Mouse (Mus musculus) intestine, embryonic 14.5 days (tissue): Measurements from ENCODE around the gene Tmem72. TPM values are rescaled to one million over a fixed set of nuclear protein-coding genes. Genes with fewer than 3 reads are reported as not detected.
A peak's percentile ranks its signal among the peaks of the same experiment; 100 is the strongest.

Source experiments
- ATAC-seq: fragments of 200-750 bp; cut with Nextera tagmentation; replicated peaks from 2 replicates; pipeline ENCODE4 v1.8.0; 2017; ENCODE audit warnings: low read depth, moderate number of reproducible peaks, moderate TSS enrichment, moderate library complexity; ENCODE audit not compliant: low FRiP score, low TSS enrichment
- DNase-seq: peaks from one replicate; pipeline ENCODE4 v3.0.0-alpha.2; 2018; ENCODE audit warnings: low spot score
- H3K27ac ChIP-seq: fragments of 300-500 bp; sonication (generic); 2 replicates; pipeline ENCODE4 v1.5.1; 2014; ENCODE audit warnings: low read depth, mild to moderate bottlenecking, control low read depth
- H3K27me3 ChIP-seq: fragments of 300-500 bp; sonication (generic); replicated peaks from 2 replicates; pipeline ENCODE4 v1.6.1; 2014; ENCODE audit warnings: low read length, control low read depth; ENCODE audit not compliant: control insufficient read depth, insufficient read depth
- H3K36me3 ChIP-seq: fragments of 300-500 bp; sonication (generic); 2 replicates; pipeline ENCODE4 v1.6.1; 2014; ENCODE audit warnings: low read length, control low read depth; ENCODE audit not compliant: control insufficient read depth, insufficient read depth
- H3K4me1 ChIP-seq: fragments of 300-500 bp; sonication (generic); replicated peaks from 2 replicates; pipeline ENCODE4 v1.6.1; 2014; ENCODE audit warnings: low read length, control low read depth, mixed read lengths; ENCODE audit not compliant: control insufficient read depth, insufficient read depth
- H3K4me2 ChIP-seq: fragments of 300-500 bp; sonication (generic); 2 replicates; pipeline ENCODE4 v1.6.1; 2014; ENCODE audit warnings: low read length
- H3K4me3 ChIP-seq: fragments of 300-500 bp; sonication (generic); 2 replicates; pipeline ENCODE4 v1.5.1; 2014; ENCODE audit warnings: low read depth, low read length, control low read depth, mixed read lengths
- H3K9ac ChIP-seq: fragments of 300-500 bp; sonication (generic); 2 replicates; pipeline ENCODE4 v1.6.1; 2014; ENCODE audit warnings: mild to moderate bottlenecking, low read length
- H3K9me3 ChIP-seq: fragments of 300-500 bp; sonication (generic); 2 replicates; pipeline ENCODE4 v1.6.1; 2016; ENCODE audit warnings: low read length, control low read depth; ENCODE audit not compliant: control insufficient read depth
- WGBS: fragments of 180-500 bp; shearing (Covaris S2); extraction: QIAGEN DNeasy Blood & Tissue Kit; methylation state at CpG from one replicate; pipeline ENCODE4 v1.1.7; 2014; 5-methylcytosine and 5-hydroxymethylcytosine counted together
- polyA plus RNA-seq: library from polyadenylated mRNA; unstranded; fragments of >200 nt; fragmentation: Nextera tagmentation; extraction: Ambion mirVana; gene quantifications from 2 replicates; pipeline ENCODE4 v1.2.1, GENCODE M21; 2014

The Tmem72 gene
- polyA plus RNA-seq, 1 experiment from 2014 or later, result 0.04 TPM

DNA sequence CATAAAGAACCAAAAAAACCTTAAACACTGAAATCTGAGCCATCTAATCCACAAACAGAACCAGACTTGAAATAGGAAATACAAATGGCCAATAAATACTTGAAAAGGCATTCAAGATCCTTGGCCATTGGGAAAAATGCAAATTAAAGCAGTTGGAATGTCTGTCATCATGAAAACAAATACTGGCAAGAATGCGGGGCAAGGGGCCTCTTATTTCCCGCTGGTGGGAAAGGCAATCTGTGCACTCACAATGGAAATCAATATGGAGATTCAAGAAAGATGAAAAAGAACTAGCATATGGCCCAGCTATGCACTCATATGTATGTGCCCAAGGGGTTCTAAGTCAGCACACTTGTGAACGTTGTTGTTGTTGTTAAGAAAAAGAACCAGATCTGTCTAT lies 49.8 kb downstream of the Tmem72 start:
- Histone ChIP-seq H3K4me3 (no peak overlapping the region), H3K27ac (no peak overlapping the region)
- no peak for ATAC-seq

DNA sequence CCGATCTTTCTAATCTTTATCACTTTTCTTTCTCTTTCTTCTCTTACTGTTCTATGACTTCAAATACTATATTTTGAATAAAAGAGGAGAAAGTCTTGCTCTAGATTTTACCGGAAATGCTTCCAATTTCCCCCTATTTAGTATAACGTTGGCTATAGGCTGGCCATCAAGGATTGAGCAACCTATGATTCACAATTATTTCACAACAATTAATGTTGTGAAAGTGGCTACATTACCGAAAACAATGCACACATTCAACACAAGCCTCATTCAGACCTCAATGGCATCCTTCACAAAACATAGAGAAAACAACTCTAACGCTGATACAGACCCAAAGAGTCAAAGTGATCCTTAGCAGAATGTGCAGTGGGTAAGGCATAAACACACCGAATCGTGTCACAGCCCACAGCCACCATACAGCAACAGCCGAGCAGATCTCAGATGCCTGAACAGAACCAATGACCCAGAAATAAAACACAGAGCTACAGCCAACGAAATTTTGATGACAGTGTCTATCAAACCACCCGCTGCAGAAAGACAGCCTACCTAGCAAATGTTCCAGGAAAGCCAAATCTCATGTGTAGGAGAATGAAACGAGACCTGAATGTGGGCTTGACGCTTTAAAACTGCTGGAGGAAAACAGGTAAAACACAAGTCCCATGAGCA lies 50.5 kb downstream of the Tmem72 start:
- no peaks in the 10 kb centered on the region for H3K36me3 ChIP-seq
- H3K4me3 ChIP-seq, result no peak overlapping the region
- DNase-seq (no peak), ATAC-seq (no peak)
- H3K4me2 ChIP-seq, result no peak overlapping the region
- no peaks in the 10 kb centered on the region for H3K9me3 ChIP-seq
- no peak overlapping the region for H3K9ac ChIP-seq
- 86% methylated on average over 12 of the region's 12 CpGs for WGBS
- H3K27ac ChIP-seq, result no peak overlapping the region
- no peaks in the 10 kb centered on the region for H3K27me3 ChIP-seq
- H3K4me1 ChIP-seq, result peaks cover 10% of the 10 kb centered on the region

More for the DNA sequence above, 49.8 kb downstream of the Tmem72 start:
- 66% methylated on average over 3 of the region's 3 CpGs for WGBS
- H3K36me3 ChIP-seq, result no peaks in the 10 kb centered on the region
- H3K9me3 ChIP-seq, result no peaks in the 10 kb centered on the region
- DNase-seq, result no peak
- no peak overlapping the region for H3K9ac ChIP-seq
- no peaks in the 10 kb centered on the region for H3K27me3 ChIP-seq
- H3K4me1 ChIP-seq, result peaks cover 14% of the 10 kb centered on the region
- no peak overlapping the region for H3K4me2 ChIP-seq

DNA sequence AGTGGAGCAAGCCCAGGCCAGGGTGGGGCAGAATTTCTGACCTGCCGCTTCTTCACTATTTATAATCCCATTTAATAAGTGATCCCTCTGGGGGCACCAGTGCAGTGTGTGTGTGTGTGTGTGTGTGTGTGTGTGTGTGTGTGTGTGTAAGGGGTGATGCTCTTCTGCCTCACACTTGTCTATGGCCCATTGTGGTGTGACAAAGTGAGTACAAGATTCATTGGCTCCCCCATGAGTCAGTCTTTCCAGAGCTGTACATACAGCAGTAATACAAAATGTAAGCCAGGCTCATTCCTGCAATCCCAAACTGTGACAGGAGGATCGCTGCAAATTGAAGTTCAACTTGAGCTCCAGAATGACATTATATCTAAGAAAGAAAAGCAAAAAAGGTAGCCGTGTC lies 51.9 kb downstream of the Tmem72 start:
- H3K27me3 ChIP-seq, result no peaks in the 10 kb centered on the region
- H3K4me3 ChIP-seq, result no peak overlapping the region
- H3K36me3 ChIP-seq, result no peaks in the 10 kb centered on the region
- no peak for DNase-seq
- WGBS, result 76% methylated on average over 3 of the region's 3 CpGs
- no peaks in the 10 kb centered on the region for H3K9me3 ChIP-seq
- no peak for ATAC-seq
- no peaks in the 10 kb centered on the region for H3K4me1 ChIP-seq
- H3K27ac ChIP-seq, result no peak overlapping the region
- H3K9ac ChIP-seq, result no peak overlapping the region
- H3K4me2 ChIP-seq, result no peak overlapping the region

DNA sequence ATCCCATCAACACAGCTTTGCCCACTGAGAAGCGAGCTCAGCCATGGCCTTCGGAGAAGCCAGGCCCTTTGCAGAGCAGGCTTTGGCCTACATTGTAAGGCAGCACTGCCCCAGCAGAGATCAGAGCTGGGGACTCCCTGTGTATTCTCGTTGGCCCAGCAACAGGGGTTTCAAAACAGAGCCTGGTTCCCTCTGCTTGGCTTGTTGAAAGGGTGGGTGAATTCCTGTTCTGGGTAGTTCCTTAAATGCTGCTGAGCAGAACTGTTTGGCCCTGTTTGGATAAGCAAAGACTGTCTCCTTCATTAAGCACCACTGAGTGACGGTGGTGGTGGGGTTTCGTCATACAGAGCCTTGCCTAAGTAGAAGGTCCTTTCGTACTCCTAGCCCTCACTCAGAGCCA lies 52.7 kb downstream of the Tmem72 start:
- H3K27ac ChIP-seq, result no peak overlapping the region
- H3K27me3 ChIP-seq, result no peaks in the 10 kb centered on the region
- H3K4me1 ChIP-seq, result no peaks in the 10 kb centered on the region
- H3K4me2 ChIP-seq, result no peak overlapping the region
- no peaks in the 10 kb centered on the region for H3K36me3 ChIP-seq
- no peak overlapping the region for H3K9ac ChIP-seq
- WGBS, result 64% methylated on average over 6 of the region's 6 CpGs
- H3K9me3 ChIP-seq, result no peaks in the 10 kb centered on the region
- no peak for ATAC-seq
- DNase-seq, result no peak
- no peak overlapping the region for H3K4me3 ChIP-seq

DNA sequence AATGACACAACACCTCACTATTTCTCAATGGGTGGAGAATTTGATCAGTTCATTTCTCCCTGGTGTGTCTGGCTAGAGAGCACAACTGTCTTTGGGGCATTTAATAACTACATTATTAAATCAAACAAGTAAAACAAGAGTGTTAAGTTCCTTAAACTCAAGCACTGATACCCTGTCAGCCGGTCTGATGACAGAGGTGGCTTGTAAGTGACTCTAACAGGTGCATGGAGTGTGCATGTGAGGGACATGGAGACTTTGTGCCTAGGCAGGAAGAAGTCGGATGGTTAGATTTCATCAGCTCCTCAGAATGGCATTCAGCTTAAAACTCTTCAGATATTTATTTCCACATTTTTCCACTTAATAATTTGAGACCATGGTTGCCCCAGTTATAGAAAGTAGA lies 53.3 kb downstream of the Tmem72 start:
- H3K4me2 ChIP-seq, result no peak overlapping the region
- no peaks in the 10 kb centered on the region for H3K9me3 ChIP-seq
- H3K4me3 ChIP-seq, result no peak overlapping the region
- WGBS, result 91% methylated on average over 2 of the region's 2 CpGs
- H3K36me3 ChIP-seq, result no peaks in the 10 kb centered on the region
- H3K27me3 ChIP-seq, result no peaks in the 10 kb centered on the region
- no peak overlapping the region for H3K9ac ChIP-seq
- DNase-seq (no peak), ATAC-seq (no peak)
- H3K4me1 ChIP-seq, result no peaks in the 10 kb centered on the region
- no peak overlapping the region for H3K27ac ChIP-seq

DNA sequence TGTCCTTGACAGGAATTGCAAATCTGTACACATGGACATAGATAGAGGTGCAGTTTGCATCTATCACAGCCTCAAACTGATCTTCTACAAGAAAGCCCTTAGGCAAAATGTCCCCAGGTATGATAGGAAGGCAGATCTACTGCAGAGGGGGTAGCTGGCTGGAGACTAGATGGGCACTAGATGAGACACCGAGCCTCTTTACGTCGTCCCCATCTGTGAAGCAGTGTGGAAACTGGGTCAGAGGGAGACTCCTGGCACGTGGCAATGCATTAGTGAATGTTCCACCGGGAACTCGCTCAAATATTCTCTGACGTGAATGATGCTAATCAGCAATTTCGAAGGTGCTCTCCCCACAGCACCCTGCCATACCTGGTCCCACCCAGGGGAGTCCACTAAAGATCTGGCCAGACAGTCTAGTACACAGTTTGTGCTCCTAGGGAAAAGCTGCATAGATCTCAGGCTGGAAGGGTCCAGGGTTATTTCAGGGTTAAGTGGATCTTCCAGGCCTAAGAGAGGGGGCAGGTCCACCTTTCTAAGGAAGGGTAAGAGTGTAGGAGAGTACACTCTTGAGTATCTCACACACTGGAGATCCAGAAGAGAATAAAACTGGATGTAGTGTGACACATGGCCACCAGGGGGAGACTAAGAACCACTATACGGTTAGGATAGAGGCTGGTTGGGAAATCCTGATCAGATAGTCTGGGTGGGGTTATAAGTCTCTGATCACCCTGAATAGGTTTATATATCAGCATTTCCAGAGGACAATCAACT lies 62.8 kb downstream of the Tmem72 start:
- peak; percentile 59; the same call in 1 of the 2 replicates for ATAC-seq
- H3K4me3 ChIP-seq, result no peak overlapping the region
- no peak overlapping the region for H3K9ac ChIP-seq
- H3K4me2 ChIP-seq, result no peak overlapping the region
- no peaks in the 10 kb centered on the region for H3K9me3 ChIP-seq
- no peaks in the 10 kb centered on the region for H3K36me3 ChIP-seq
- no peaks in the 10 kb centered on the region; the same call in 1 of the 2 replicates for H3K4me1 ChIP-seq
- WGBS, result 61% methylated on average over 9 of the region's 9 CpGs
- no peak overlapping the region for H3K27ac ChIP-seq
- peak; percentile 88 for DNase-seq
- H3K27me3 ChIP-seq, result no peaks in the 10 kb centered on the region

DNA sequence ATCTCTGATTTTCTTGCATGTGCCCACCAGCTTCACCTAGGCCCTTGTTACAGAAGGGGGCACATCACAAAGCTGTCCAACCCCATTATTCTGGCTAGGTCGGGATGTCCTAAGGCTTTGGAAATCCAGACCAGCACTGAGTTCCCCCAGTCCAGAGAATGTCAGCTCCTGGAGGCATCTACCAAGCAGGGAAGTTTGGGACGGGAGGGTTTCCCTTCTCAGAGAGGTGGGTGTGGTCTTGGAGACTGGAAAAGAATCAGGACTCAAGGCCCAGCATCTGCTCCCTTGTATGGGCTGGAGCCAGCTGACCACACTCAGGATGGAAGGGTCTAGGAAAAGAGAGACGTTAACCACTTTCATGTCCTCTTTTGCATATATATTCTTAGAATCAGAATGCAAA lies 63.5 kb downstream of the Tmem72 start:
- H3K4me1 ChIP-seq, result no peaks in the 10 kb centered on the region; the same call in 1 of the 2 replicates
- no peak overlapping the region for H3K9ac ChIP-seq
- H3K9me3 ChIP-seq, result no peaks in the 10 kb centered on the region
- no peak overlapping the region for H3K27ac ChIP-seq
- DNase-seq (no peak), ATAC-seq (no peak)
- 73% methylated on average over 3 of the region's 3 CpGs for WGBS
- no peak overlapping the region for H3K4me3 ChIP-seq
- H3K27me3 ChIP-seq, result no peaks in the 10 kb centered on the region
- H3K4me2 ChIP-seq, result no peak overlapping the region
- no peaks in the 10 kb centered on the region for H3K36me3 ChIP-seq

DNA sequence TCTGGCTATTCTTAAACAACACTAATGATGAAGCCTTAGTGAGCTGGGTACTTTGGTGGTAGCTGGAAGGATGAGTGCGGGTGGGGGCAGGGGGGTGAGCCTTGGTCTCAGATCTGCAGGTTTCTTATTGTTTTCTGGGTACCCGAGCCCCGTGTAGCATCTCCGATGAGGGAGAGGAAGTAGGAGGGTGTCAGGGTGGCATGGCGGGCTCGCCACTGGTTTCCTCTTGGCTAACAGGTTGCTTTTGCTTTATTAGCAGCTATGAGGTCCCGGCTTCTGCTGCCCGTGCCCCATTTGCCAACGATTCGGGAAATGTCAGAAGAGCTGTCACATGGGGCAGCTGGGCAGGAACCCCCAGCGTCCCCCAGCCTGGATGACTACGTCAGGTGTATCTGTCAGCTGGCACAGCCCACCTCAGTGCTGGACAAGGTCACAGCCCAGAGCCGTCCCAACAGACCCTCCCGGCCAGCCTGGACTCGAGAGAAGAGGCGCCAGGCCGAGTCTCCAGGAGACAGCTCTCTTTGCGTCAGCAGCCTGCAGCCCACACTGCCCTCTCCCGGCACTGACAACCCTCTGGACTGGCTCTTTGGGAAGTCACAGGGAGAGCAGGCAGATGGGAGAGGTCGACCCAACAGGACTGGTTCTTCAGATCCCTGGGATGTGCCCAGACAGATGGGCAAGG lies 65.1 kb downstream of the Tmem72 start:
- ATAC-seq (no peak), DNase-seq (no peak)
- Histone ChIP-seq H3K9ac (no peak overlapping the region), H3K27ac (no peak overlapping the region), H3K4me3 (0 out of 2 replicates have a peak overlapping the region, but pooled peaks have one; percentile 5), H3K4me2 (peak overlapping the region; percentile 18), H3K27me3 (no peaks in the 10 kb centered on the region), H3K9me3 (no peaks in the 10 kb centered on the region), H3K36me3 (no peaks in the 10 kb centered on the region), H3K4me1 (no peaks in the 10 kb centered on the region; the same call in 1 of the 2 replicates)
- 63% methylated on average over 20 of the region's 20 CpGs for WGBS
